Mouse (Mus musculus): ENCODE results near the gene Ceacam15.

Ceacam15 gene

GRCm38 (mm10) chr7:16629598-16630296 is 45.8 kb downstream of the Ceacam15 start:
- DNase-seq (ENCODE audit: low spot score) = peak; percentile 38

GRCm38 (mm10) chr7:16628096-16628771 is 47.3 kb downstream of the Ceacam15 start:
- DNase-seq (ENCODE audit: low spot score) = peak; percentile 66

GRCm38 (mm10) chr7:16623687-16624086 is 51.8 kb downstream of the Ceacam15 start:
- no peak for DNase-seq (ENCODE audit: low spot score)

- no peak for DNase-seq (ENCODE audit: low spot score)
These were observed 52.4 kb downstream of the Ceacam15 start for GRCm38 (mm10) chr7:16623131-16623530.

All from urinary bladder, postnatal 14 days (tissue).